Mouse (Mus musculus) kidney, postnatal 25 days (tissue): Measurements from ENCODE around the gene Gm20873.
"Not testable (repeated sequence)": the region's sequence is repeated elsewhere in the genome, so short reads cannot be mapped to it uniquely, and the experiment has no call there.

ENCODE experiments used
- DNase-seq, 2 experiments: peaks; one replicate each; pipeline ENCODE4 v3.0.0; 2021; ENCODE audit warnings: mixed read lengths in 2 of 2

Gm20873 gene

DNA sequence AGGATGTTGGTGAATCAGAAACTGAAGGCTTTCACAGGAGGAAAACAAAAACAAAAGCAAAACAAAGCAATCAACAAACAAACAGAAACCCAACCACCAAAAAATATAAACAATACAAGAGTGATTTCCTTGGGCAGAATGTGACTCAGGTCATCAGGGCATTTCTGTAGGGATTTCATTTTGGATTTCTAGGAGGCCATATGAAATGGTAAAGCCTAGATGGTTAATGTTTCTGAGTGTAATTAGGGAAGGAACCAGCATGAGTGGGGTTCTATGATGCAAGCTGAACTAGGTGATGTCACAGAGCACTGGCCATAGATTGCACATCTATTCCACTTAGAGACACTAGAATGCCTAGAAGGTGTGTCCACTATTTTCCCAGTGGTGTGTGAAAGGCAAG, at the start of gene Gm20873:
Gm20873 (plus strand) TSS at position 301 of the 400 bp plus-strand sequence.
- not testable (repeated sequence) for DNase-seq

DNA sequence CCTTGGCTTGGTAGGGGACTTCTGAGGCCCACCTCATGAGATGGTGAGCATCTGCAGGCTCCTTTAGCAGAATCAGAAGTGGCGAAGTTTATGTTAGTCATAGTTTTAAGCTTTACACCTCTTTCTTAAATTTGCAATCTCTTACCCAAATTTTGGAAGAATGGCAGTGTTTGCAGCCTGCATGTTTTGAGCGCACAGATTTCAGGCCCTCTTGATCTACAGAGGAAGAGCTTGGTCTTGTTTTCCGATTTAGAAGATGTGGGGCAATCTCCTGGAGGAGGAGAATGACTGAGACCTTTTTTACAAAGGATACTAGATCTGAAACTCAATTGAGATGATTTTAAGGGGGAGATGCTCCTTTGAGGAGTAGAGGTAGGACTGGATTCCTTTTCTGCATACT, 29.0 kb upstream of the Gm20873 start, which contains the start of gene Gm21746:
Gm21746 (minus strand) TSS at position 101 of the 400 bp plus-strand sequence.
- not testable (repeated sequence) for DNase-seq
